Mouse (Mus musculus) lung, adult 2 months (tissue): ENCODE data around the gene Opcml. TPM values are rescaled to one million over a fixed set of nuclear protein-coding genes. Genes with fewer than 3 reads are reported as not detected.

ENCODE experiments used
- DNase-seq: peaks from one replicate; pipeline ENCODE4 v3.0.0; 2022
- H3K4me1 ChIP-seq: fragments of 200-500 bp; 2 replicates; pipeline ENCODE4 v1.6.1; 2011; ENCODE audit warnings: low read length; ENCODE audit not compliant: control insufficient read depth, insufficient read depth
- H3K4me3 ChIP-seq: fragments of 200-500 bp; replicated peaks from 2 replicates; pipeline ENCODE3; 2011; ENCODE audit warnings: low read depth, mild to moderate bottlenecking, control low read depth, low read length; ENCODE audit errors: extremely low read depth
- CTCF ChIP-seq: fragments of 200-500 bp; IDR thresholded peaks from 2 replicates; pipeline ENCODE4 v1.5.1; 2011; ENCODE audit warnings: mild to moderate bottlenecking, low read length, control low read depth; ENCODE audit not compliant: insufficient read depth
- POLR2A ChIP-seq: fragments of 200-500 bp; IDR thresholded peaks from 2 replicates; pipeline ENCODE4 v1.6.1; 2011; ENCODE audit warnings: low read depth, mild to moderate bottlenecking, control low read depth, low read length, borderline replicate concordance; ENCODE audit errors: extremely low read depth
- WGBS: fragments of 180-500 bp; shearing (Covaris S2); methylation state at CpG from one replicate; pipeline ENCODE4 v1.1.7; 2018; 5-methylcytosine and 5-hydroxymethylcytosine counted together
- polyA plus RNA-seq: library from polyadenylated mRNA; depleted of rRNA; stranded (reverse); fragments of >200 nt; gene quantifications from 2 replicates; pipeline ENCODE4 v1.2.3, GENCODE M21; 2012

Gene Opcml
- polyA plus RNA-seq, 1 experiment = 0.26 TPM

- Histone ChIP-seq H3K4me3 (no peak overlapping the region), H3K4me1 (no peaks in the 10 kb centered on the region)
- WGBS = 77% methylated on average over 2 of the region's 2 CpGs
- no peak for TF ChIP-seq POLR2A
- no peak for TF ChIP-seq CTCF
- no peak for DNase-seq
These were observed 697.9 kb downstream of the Opcml start for GRCm38 (mm10) chr9:28488499-28488898.

- TF ChIP-seq POLR2A = no peak
- no peak for TF ChIP-seq CTCF
- Histone ChIP-seq H3K4me3 (no peak overlapping the region), H3K4me1 (no peaks in the 10 kb centered on the region)
- WGBS = 71% methylated on average over 4 of the region's 4 CpGs
- DNase-seq = no peak
These were observed 699.3 kb downstream of the Opcml start for GRCm38 (mm10) chr9:28489828-28490227.

DNA sequence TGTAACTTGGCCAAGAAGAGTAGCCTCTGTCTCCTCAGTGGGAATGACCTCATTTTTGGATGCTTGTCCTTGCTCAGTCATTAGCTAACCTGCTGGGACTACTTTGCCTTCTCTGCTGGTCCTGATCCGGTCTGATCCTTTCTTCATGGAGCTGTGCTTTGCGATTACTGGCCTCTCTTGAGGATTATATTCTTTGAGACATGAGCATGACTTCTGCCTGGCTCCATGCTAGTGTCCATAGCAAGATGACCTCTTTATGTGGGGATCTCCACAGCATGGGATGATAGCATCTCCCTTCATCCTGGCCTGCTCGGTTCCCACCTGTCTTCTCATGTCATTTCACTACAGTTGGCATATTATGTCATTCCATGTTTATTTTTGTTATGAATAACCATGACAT lies 699.8 kb downstream of the Opcml start:
- Histone ChIP-seq H3K4me1 (no peaks in the 10 kb centered on the region), H3K4me3 (no peak overlapping the region)
- TF ChIP-seq CTCF (no peak), POLR2A (no peak)
- 80% methylated on average over 3 of the region's 3 CpGs for WGBS
- DNase-seq = no peak

DNA sequence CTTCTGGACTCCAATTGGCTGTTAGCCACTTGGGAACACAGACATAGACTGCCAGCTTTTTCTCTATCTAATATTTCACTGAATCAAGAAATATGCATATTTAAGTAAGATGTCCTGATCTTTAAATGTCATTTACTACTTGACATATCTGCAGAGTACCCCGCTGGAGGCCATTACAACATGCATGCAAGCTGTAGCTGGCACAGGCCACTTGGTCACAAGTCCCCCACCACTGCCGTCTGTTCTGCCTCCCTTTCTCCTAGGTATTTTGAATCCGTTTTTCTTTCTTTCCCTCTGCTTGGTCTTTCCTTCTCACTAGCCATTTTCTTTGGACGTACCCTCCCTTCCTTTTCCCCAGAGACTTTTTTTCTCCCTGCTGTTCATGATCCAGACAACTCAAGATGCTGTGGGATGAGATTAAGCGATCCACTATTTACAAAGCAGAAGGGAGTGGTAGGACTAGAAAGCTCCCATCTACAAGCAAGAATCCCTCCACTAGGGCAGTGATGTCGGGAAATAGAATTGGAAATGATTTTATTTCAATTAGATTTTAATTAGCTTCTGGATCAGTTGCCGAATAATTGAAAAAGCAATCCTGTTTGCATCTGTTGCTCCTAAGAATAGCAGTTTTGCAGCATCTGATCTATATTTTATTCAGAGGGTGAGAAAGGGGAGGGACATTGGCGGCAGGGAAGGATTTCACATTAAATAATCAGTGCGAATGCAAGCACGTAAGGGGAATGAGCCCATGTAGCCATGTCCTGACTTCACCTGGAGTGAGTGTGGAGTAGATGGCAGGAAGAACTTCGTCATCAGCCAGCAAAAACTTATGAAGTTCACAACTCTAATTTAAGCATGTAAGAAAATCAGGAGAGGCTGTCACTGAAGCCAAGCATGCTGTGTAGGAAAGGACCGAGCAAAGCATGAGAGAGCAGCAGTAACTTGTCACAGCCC lies 709.5 kb downstream of the Opcml start:
- WGBS = 64% methylated on average over 12 of the region's 12 CpGs
- Histone ChIP-seq H3K4me1 (no peaks in the 10 kb centered on the region), H3K4me3 (no peak overlapping the region)
- TF ChIP-seq CTCF = no peak
- TF ChIP-seq POLR2A = no peak
- no peak for DNase-seq

GRCm38 (mm10) chr9:28513905-28514304 lies 723.3 kb downstream of the Opcml start:
- Histone ChIP-seq H3K4me1 (no peaks in the 10 kb centered on the region), H3K4me3 (no peak overlapping the region)
- no peak for DNase-seq
- no peak for TF ChIP-seq CTCF
- TF ChIP-seq POLR2A = no peak
- 84% methylated on average over 3 of the region's 3 CpGs for WGBS

GRCm38 (mm10) chr9:28533191-28533590 lies 742.6 kb downstream of the Opcml start:
- H3K4me1 ChIP-seq = no peaks in the 10 kb centered on the region
- TF ChIP-seq CTCF (no peak), POLR2A (no peak)
- DNase-seq = no peak
- 65% methylated on average over 1 of the region's 1 CpGs for WGBS
- no peak overlapping the region for H3K4me3 ChIP-seq

GRCm38 (mm10) chr9:28535006-28535405 lies 744.4 kb downstream of the Opcml start:
- Histone ChIP-seq H3K4me3 (no peak overlapping the region), H3K4me1 (no peaks in the 10 kb centered on the region)
- TF ChIP-seq POLR2A (no peak), CTCF (no peak)
- no peak for DNase-seq
- WGBS = 84% methylated on average over 4 of the region's 4 CpGs

DNA sequence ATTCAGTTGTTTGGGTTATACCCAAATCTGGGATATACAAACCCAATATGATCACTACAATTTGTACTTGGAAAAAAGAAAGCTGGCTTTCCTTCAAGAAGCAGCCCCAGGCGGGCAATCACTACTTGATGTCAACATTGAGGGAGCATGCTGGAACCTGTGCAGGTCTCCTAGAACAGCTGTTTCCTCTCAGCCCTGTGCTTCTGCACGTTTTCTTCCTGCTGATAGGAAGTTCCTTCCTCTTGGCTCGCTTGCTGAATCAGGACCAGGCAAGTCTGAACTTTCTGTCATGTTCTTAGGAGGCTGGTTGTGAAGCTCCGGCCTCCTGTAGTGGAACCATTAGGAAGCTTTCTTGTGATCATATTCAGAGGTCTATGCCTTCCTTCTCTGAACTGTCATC lies 746.1 kb downstream of the Opcml start:
- no peak for TF ChIP-seq CTCF
- no peak for TF ChIP-seq POLR2A
- Histone ChIP-seq H3K4me1 (no peaks in the 10 kb centered on the region), H3K4me3 (no peak overlapping the region)
- WGBS = 42% methylated on average over 4 of the region's 4 CpGs
- no peak for DNase-seq

DNA sequence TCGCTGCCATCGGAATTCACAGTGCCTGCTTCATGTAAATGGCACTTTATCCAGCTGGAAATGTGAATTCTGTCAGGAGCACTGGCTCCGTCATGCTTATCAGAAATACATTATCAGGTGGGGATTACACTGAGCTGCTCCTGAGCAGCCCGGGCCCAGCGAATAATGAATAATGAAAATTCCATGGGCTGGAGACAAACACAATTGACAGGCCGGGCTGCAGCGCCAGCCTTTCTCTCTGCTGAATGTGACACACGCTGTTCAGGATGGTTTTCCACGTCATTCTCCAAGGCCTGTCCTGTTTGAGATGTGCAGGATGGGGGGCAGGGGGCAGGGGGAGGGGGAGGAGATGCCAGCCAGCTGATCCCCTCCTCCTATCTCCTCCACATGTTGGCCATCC lies 757.6 kb downstream of the Opcml start:
- 36% methylated on average over 9 of the region's 9 CpGs for WGBS
- Histone ChIP-seq H3K4me1 (no peaks in the 10 kb centered on the region), H3K4me3 (no peak overlapping the region)
- TF ChIP-seq POLR2A = no peak
- TF ChIP-seq CTCF = no peak
- no peak for DNase-seq
